Mouse (Mus musculus) thymus, postnatal 4 days (tissue): ENCODE data around the gene Gm10073.

ENCODE experiments used
- DNase-seq: peaks from one replicate; pipeline ENCODE4 v3.0.0; 2021

Gm10073 gene

DNA sequence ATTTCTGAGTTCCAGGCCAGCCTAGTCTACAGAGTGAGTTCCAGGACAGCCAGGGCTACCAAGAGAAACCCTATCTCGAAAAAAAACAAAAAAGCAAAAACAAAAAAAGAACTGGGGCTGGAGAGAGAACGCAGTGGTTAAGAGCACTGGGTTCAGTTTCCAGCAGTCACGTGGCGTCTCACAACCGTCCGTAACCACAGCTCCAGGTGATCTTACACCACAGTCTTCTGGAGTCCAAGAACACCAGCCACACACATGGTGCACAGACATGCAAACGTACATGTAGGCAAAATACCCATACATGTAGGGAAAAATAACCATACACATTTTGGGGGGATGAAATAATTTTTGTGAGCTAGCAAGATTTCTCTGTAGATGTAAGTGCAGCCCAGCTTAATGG lies 26.5 kb downstream of the Gm10073 start:
- no peak for DNase-seq

- DNase-seq = peak; percentile 48
These were observed 28.1 kb downstream of the Gm10073 start for GRCm38 (mm10) chr8:106545149-106545548.

DNA sequence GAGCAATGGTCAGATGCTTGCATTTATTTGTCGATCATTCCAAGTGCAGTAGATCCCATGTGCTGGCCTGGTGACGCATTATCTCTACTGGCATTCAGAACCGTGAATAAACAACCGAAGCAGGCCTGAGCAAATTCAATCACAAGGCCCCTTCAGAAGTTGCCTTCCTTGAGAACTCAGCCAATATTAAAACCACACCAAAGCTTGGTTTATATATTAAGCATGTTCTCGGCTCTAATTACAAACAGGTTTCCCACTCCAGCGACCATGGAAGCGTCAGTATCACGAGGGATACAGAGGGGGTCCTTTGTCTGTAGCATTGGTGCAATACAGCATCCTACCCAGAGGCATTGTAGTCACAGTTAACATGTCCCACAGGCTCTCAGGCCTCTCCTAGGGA lies 30.2 kb downstream of the Gm10073 start:
- no peak for DNase-seq

GRCm38 (mm10) chr8:106541002-106541401 lies 32.3 kb downstream of the Gm10073 start:
- no peak for DNase-seq

GRCm38 (mm10) chr8:106539193-106539592 lies 34.1 kb downstream of the Gm10073 start:
- DNase-seq = no peak

GRCm38 (mm10) chr8:106535448-106535847 lies 37.8 kb downstream of the Gm10073 start:
- no peak for DNase-seq

- peak; percentile 77 for DNase-seq
These were observed 38.8 kb downstream of the Gm10073 start for GRCm38 (mm10) chr8:106534449-106534848.

GRCm38 (mm10) chr8:106533709-106534108 lies 39.6 kb downstream of the Gm10073 start:
- DNase-seq = no peak

- DNase-seq = peak; percentile 49
These were observed 42.7 kb downstream of the Gm10073 start for GRCm38 (mm10) chr8:106530566-106530965.

GRCm38 (mm10) chr8:106529885-106530482 lies 43.3 kb downstream of the Gm10073 start:
- DNase-seq = no peak

DNA sequence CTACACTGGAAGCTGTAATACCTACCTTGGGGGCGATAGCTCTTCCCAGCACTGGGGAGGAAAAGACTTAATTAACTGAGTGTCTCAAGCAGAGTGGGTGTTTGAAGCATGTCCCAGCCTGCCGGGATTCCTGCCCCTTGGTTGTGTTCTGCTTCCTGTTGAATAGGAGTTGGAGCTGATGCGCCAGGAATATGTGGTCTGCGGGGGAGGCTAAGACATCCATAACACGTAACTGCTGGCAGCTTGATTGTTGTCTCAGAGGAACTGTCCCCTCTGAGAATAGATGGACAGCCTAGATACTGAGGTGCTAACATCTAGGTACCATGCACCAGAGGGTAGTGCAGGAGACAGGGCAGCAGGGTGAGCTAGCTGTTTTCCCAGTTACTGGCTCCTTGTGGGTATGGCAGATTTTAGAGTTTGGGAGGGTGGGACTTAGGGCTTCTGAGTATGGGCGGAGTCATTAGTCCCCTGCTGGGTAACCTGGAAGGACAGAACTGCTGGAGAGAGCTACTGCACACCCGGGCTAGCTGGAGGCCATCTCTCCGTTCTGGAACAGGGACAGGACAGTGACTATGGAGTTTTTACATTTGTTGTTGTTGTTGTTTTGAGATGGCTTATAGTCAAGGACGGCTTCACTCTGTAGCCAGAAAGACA lies 44.5 kb downstream of the Gm10073 start:
- no peak for DNase-seq

DNA sequence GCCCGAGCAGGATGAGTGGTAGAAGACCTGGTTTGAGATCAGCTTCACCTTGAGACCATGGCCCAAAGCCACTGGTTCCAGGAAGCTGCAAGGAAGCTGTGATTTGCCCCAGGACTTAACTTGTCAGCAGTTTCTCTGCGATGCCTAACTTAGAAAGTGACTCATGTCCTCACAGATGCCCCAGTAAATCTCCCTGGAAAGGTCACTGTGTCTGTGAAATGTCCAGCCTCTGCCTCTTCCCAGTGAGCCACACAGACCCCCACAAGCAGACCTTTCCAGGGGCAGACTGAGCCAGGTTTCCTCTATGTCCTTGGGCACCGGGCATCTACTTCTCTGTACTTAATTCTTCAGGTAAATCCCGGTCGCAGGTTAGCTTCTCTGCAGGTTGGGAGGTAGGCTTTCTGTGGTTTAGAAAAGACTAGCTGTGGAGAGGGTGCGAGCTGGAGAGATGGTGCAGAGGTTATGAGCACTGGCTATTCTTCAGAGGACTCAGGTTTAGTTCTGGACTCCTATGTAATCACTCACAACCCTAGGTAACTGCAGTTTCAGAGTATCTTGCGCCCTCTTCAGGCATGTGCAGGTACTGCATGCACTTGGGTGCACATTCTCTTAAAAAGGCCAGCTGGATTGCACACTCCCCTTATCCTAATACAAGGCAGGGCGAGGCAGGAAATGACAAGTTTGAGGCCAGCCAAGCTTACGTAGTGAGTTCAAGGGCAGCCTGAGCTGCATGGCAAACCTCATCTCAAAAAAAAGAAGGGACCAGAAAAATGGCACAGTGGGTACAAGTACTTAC lies 45.8 kb downstream of the Gm10073 start:
- peak; percentile 41 for DNase-seq

GRCm38 (mm10) chr8:106526725-106527124 lies 46.5 kb downstream of the Gm10073 start:
- no peak for DNase-seq
